Mouse (Mus musculus) fibroblast of lung, adult 2 months (primary cell): Measurements from ENCODE around the gene Syn3.

ENCODE experiments used
- DNase-seq: peaks from one replicate; pipeline ENCODE4 v3.0.0-alpha.2; 2011; ENCODE audit warnings: low read depth

The Syn3 gene

GRCm38 (mm10) chr10:86339121-86339520 lies 159.6 kb downstream of the Syn3 start:
- no peak for DNase-seq

- DNase-seq, result no peak
Observed at GRCm38 (mm10) chr10:86338121-86338715, 160.5 kb downstream of the Syn3 start.

DNA sequence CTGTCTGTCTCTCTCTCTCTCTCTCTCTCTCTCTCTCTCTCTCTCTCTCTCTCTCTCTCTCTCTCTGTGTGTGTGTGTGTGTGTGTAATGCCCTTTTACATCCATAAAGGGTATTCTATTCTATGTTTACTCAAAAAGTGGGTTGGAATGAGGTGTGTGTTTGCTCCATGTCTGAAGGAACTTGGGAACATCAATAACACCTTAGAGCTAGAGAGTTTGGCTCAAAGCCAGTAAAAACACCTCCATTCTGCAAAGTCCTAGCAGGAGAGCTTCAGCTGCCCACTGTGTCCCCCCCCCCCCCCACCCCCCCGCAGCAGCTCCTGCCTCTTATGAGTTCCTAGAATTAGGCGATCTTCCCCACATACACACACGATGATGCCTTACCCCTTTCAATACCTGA lies 161.5 kb downstream of the Syn3 start:
- DNase-seq, result no peak

DNA sequence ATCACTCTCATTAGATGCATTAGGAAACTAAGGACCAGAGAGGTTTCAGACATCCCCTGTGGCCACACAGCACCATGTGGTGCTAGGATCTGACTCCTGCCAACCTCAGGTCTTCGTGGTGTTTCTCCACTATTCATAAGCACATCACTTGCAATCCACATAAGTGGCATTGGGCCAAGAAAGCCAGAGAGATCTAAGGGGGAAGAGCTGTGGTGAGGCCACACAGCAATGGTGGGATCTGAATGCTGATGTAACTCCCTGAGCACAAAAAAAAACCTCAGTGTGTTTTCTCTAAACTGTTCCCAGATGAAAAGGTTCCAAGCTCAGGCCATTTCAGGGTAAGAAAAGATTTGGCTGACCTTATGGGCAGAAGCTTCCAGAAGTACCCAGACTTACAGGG lies 162.2 kb downstream of the Syn3 start:
- peak; percentile 54 for DNase-seq

- DNase-seq, result no peak
Observed at GRCm38 (mm10) chr10:86334581-86334980, 164.1 kb downstream of the Syn3 start.

- no peak for DNase-seq
Observed at GRCm38 (mm10) chr10:86332942-86333341, 165.8 kb downstream of the Syn3 start.

DNA sequence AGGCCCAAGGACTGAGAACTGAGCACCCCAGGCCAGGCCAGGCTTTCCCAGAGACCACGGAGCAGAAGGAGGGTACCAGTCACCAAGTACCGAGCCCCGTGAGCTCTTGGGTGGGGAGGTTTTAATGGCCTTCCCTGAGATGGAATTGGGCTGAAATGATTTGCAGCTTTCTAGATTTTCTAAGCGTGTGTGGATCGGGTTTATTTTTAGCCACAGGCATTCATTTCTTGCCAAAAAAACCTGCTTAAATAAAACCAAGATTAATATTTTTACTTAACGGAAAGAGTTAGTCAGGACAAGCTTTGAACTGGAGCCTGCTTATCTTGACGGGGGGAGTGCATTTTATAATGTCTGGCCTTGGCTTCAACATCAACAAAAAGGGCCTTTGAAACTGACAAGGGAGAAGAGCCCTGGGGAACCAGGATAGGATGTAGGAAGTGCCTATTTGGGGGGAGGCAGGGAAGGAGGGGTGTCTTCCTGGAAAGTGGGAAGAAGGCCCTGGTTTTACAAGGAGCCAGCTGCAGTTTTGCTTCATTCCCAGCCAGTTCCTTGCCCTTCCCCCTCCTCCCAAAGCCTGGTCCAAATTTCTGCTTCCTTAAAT lies 166.9 kb downstream of the Syn3 start:
- DNase-seq, result no peak

DNA sequence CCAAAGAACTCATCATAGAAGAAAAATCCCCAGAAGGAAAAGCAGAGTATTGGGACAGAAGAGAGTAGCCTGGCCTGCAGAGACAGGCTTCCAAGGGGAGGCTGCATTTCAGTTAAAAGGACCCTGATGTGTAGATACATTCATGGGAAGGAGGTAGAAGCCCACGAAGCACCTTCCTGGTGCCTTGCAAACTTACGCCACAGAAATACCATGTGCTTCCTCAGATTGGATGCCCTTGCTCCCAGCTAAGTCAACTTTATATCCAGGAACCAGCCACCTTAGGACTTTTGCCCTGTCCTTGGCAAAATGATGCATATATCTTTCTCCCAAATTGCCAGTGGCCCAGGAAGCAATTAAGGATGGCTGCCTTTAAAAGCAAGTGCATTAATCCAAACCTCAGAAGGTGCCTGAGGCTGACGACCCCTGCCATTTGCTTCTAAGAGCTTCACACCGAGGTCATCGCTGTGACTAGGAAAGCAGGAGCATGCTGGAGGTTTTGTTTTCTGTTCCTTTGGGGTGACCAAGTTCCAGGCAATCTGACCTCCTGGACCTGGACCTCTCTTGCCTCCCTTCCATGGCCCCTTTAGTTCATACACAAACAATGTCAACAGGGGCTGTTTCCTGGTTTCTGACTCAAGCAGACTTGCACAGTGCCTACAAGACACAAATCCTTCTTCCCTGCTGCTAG lies 167.6 kb downstream of the Syn3 start:
- no peak for DNase-seq

GRCm38 (mm10) chr10:86329241-86329882 lies 169.3 kb downstream of the Syn3 start:
- peak; percentile 50 for DNase-seq

DNA sequence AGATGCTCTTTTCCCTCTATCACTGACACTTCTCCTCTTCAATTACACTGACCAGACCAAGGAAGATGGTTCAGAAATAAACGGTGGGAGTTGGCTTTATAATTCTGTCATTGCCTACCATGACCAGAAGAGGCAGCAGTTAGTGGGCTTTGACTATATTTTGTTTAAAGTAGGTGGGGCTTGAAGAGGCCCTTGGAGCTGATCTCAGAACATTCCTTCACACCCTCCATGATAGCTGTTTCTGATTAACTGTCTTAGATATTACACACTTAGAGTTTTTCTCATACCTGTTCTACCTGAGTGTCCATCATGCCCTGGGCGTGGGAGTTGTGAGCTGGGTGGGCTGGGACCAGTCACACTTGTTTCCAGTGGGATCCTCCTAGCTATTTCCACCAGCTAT lies 170.0 kb downstream of the Syn3 start:
- DNase-seq, result no peak

DNA sequence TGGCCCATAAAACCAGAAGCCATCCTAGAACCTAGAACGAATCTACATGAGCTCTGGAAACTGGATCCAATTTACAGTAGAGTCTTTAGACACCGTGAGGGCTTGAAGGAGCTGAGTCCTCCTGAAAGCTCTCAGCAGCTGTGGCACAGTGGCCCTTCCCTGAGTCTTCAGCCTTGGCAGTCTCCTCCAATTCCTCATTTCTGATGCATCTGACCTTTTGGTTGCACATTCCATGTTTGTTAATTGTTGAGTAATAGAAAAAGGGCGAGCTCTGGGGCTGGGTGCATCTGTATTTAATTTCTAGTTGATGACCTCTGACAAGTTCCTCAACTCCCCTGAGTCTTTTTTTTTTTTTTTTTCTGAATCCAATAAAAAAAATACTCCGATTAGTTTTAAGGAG lies 170.6 kb downstream of the Syn3 start:
- peak; percentile 51 for DNase-seq

DNA sequence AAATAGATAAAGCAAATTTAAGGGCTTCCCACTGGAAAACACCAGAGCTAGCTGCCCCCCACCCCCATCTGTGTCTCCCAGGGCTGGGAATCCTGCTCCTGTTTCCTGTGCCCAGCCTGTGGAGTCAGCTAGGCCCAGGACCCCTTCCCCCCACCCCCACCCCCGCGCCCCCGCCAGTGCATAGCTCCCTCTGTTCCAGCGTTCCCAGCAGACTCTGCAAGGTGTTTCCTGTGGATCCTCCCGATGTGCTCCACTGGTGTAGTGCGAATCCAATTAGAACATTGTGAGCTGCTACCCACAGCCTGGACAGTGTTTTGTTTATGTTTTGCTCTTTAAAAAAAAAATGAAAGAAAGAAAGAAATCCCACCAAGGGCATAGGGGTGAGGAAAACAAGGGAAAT lies 173.4 kb downstream of the Syn3 start:
- no peak for DNase-seq

DNA sequence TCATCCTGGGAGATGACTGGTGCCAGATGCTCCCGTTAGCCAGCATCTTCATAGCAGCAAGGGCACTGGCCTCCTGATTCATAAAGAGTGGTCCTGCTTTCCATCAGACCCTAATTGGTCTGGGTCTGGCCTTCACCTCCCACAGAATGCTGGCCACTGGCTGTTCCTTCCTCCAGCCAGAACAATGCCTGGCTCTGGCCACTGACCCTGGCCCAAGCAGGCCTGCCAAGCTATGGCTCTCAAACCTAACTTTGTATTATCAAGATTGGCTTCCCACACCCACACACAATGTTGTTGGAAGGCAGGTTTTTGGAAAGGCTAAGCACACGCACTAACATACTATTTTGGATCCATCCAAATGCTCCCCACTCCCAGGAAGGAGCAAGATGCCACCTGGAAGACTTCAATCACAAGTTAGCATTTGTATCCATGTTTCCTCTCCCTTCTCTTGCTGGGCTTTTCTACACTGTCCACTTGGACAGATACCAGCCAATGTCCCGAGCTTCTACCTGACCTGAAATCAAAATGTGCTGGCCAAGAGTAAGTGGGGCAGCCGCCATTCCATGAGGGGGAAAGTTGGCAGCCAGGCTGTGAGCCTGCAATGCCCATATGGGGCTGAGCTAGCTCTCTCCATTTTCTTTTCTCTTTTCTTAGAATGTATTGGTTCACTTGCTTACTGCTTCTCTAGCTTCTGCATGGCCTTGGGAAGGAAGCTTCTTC lies 175.3 kb downstream of the Syn3 start:
- no peak for DNase-seq

DNA sequence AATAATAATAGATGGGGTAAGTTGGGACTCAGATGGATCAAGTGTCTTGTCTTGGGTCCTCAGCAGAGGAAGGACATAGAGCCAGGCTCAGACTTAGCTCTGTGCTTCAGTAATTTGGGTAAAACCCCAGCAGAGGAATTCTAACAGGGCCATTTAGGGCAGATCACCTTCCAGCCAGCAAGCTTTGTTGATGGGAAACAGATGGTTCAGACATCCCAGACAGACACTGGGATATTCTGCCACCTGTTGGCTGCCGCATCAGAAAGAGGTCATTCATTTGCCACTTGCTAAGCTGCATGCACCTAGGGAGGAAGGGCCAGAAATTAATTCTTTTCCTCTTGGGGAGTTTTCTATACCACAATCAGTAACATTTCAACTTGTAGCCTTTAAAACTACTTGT lies 176.7 kb downstream of the Syn3 start:
- DNase-seq, result no peak

DNA sequence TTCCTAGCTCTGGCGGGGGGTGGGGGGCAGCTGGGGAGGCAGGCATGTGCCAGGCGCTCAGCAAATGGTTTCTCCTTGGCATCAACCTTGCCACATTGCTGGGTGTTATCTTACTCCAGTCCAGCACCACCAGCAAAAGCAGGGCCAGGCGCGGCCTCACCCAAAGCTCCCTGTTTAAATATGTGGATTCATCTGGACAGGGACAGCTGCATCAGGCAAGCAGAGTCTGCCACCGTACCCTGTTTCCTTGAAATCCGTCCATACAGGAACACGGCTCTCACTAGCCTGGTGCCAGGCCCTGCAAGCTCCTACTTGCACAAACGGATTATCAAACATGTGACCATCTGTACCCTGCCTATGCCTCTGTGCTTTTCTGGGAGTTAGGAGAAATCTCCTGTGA lies 177.5 kb downstream of the Syn3 start:
- no peak for DNase-seq

- no peak for DNase-seq
Observed at GRCm38 (mm10) chr10:86320204-86320603, 178.5 kb downstream of the Syn3 start.

DNA sequence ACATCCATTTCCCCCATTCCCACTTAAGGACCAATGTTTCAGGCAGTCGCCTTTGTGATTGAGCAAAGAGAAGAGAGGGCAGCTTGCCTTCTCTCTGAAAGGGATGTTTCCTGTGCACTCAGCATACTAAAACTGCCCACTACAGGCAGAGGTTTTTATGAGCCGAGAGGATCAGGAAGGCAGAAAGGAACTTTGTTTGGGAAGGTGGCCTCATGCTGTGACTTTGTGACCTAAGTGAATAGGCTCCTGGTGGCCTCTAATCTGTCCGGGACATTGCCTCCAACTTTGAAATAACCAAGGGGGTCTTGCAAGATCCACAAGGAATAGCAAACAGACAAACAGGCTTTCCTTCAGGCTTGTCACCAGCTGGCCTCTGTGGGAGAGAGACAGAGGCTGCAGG lies 179.2 kb downstream of the Syn3 start:
- DNase-seq, result no peak

DNA sequence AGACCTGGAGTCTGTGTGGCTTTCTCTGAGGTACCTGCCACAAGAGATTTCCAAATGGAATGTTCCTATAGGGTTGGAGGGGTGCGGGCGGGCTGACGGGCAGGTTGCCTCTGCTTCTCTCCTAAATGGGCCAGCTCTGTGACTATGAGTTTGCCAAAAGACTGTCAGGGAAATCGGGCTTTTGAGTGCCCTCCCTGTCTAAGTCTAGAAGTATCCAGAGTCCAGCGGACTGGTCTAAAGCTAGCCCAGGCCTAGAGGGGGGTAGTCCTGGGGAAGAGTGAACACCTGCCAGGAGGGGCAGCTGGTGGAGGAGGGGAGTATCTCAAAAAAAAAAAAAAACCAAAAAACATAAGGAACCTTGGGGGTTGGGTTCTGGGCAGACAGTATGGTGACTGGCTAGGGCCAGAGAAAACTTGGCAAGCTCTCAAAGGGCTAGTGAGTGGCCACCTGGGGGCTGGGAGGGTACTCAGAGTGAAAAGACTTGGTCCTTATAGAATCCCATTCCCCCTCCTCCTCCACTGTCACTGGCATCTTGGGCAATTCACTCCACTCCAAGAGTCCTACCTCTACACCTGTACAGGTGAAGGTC lies 180.1 kb downstream of the Syn3 start:
- no peak for DNase-seq

- no peak for DNase-seq
Observed at GRCm38 (mm10) chr10:86317633-86318032, 181.1 kb downstream of the Syn3 start.

GRCm38 (mm10) chr10:86315513-86315912 lies 183.2 kb downstream of the Syn3 start:
- DNase-seq, result no peak

- no peak for DNase-seq
Observed at GRCm38 (mm10) chr10:86313448-86313847, 185.2 kb downstream of the Syn3 start.

DNA sequence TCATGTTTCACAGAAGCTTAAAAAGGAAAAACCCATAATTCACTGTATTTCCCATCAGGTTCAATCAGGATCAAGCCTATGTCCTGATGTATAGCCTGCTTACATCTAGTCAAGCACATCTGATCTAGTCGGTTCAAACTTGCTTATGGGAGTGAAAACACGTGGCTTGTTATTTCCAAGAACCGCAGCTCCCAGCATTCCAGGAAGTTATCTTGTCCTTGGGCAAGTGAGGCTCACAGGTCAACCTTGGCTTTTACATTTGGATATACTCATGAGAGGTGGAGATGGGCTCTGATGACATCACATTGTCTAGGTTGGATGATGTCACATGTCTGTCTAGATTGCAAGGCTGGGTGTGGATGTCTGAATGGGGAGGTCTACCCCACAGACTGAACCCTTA lies 185.7 kb downstream of the Syn3 start:
- DNase-seq, result no peak
